Mouse (Mus musculus) embryonic facial prominence, embryonic 15.5 days (tissue): ENCODE results near the gene Bms1. TPM values are rescaled to one million over a fixed set of nuclear protein-coding genes. Genes with fewer than 3 reads are reported as not detected.

Experiments
- ATAC-seq: fragments of 200-750 bp; cut with Nextera tagmentation; 2 replicates; pipeline ENCODE4 v1.8.0; 2017; ENCODE audit warnings: low read depth, moderate TSS enrichment; ENCODE audit not compliant: insufficient number of reproducible peaks, low FRiP score, low TSS enrichment
- H3K27ac ChIP-seq: fragments of 300-500 bp; sonication (generic); replicated peaks from 2 replicates; pipeline ENCODE4 v1.5.1; 2015; ENCODE audit warnings: mild to moderate bottlenecking, inconsistent platforms
- H3K27me3 ChIP-seq: fragments of 300-500 bp; sonication (generic); 2 replicates; pipeline ENCODE4 v1.6.1; 2015; ENCODE audit warnings: inconsistent platforms
- H3K36me3 ChIP-seq: fragments of 300-500 bp; sonication (generic); 2 replicates; pipeline ENCODE4 v1.6.1; 2015; ENCODE audit warnings: mild to moderate bottlenecking, inconsistent platforms
- H3K4me1 ChIP-seq: fragments of 300-500 bp; sonication (generic); 2 replicates; pipeline ENCODE4 v1.6.1; 2015; ENCODE audit warnings: inconsistent platforms
- H3K4me2 ChIP-seq: fragments of 300-500 bp; sonication (generic); replicated peaks from 2 replicates; pipeline ENCODE4 v1.6.1; 2015; ENCODE audit warnings: mild to moderate bottlenecking, inconsistent platforms
- H3K4me3 ChIP-seq: fragments of 300-500 bp; sonication (generic); replicated peaks from 2 replicates; pipeline ENCODE4 v1.5.1; 2015; ENCODE audit warnings: mild to moderate bottlenecking, inconsistent platforms
- H3K9ac ChIP-seq: fragments of 300-500 bp; sonication (generic); 2 replicates; pipeline ENCODE4 v1.6.1; 2015; ENCODE audit warnings: inconsistent platforms
- H3K9me3 ChIP-seq: fragments of 300-500 bp; sonication (generic); replicated peaks from 2 replicates; pipeline ENCODE4 v1.6.1; 2016; ENCODE audit warnings: inconsistent platforms
- WGBS: fragments of 180-500 bp; shearing (Covaris S2); methylation state at CpG from one replicate; pipeline ENCODE4 v1.1.7; 2015; 5-methylcytosine and 5-hydroxymethylcytosine counted together
- polyA plus RNA-seq: library from polyadenylated mRNA; unstranded; fragments of >200 nt; fragmentation: Nextera tagmentation; extraction: Ambion mirVana; gene quantifications from 2 replicates; pipeline ENCODE4 v1.2.1, GENCODE M21; 2015

Gene Bms1
- polyA plus RNA-seq, 1 experiment from 2014 or later, result 32.6 TPM

GRCm38 (mm10) chr6:118385962-118386361 is 33.3 kb downstream of the Bms1 start:
- H3K4me1 ChIP-seq, result no peaks in the 10 kb centered on the region
- no peak for ATAC-seq
- H3K4me2 ChIP-seq, result no peak overlapping the region
- peaks cover 50% of the 10 kb centered on the region for H3K36me3 ChIP-seq
- WGBS, result 90% methylated on average over 3 of the region's 3 CpGs
- no peak overlapping the region for H3K27ac ChIP-seq
- no peak overlapping the region for H3K9ac ChIP-seq
- H3K9me3 ChIP-seq, result no peaks in the 10 kb centered on the region
- no peaks in the 10 kb centered on the region for H3K27me3 ChIP-seq
- no peak overlapping the region for H3K4me3 ChIP-seq

DNA sequence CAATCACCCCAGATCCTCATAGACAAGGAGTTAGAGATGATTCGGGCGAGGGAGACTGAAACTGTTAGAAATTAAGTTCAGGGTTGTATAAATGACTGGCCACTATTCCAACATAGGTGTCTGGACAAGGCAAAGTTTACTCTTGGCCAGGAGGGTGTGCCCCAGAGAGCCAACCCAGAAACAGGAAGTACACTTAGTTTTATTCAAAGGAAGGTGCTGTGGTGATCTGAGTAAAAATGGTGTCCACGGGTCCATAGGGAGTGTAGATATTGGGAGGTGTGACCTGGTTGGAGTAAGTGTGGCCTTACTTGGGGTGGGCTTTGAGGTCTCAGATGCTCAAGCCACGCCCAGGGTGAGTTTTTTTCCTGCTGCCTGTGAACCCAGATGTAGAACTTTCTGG is 38.0 kb downstream of the Bms1 start:
- Histone ChIP-seq H3K4me1 (peaks cover 10% of the 10 kb centered on the region), H3K4me2 (no peak overlapping the region), H3K36me3 (peaks cover 28% of the 10 kb centered on the region), H3K9me3 (no peaks in the 10 kb centered on the region), H3K27me3 (peaks cover under 1% of the 10 kb centered on the region), H3K9ac (no peak overlapping the region), H3K4me3 (no peak overlapping the region), H3K27ac (no peak overlapping the region)
- no peak for ATAC-seq
- 81% methylated on average over 4 of the region's 4 CpGs for WGBS

DNA sequence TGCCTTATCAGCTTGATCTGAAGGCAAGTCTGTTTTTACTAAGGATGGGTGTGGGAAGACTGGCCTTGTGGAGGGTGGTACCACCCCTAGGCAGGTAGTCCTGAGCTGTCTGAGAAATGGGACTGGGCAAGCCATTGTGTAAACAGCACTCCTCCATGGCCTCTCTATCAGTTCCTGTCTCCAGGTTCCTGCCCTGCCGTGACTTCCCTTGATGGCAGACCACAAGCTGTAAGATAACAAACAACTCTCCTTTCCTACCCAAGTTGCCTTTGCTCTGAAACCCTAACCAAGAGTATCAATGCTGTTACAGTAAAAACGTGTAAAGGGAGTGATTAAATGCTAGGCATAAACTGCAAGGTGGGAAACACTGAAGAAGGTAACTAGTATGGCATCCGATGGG is 38.6 kb downstream of the Bms1 start:
- peaks cover 28% of the 10 kb centered on the region for H3K36me3 ChIP-seq
- no peaks in the 10 kb centered on the region for H3K9me3 ChIP-seq
- no peak for ATAC-seq
- no peak overlapping the region for H3K27ac ChIP-seq
- WGBS, result 59% methylated on average over 3 of the region's 3 CpGs
- H3K4me1 ChIP-seq, result peaks cover 13% of the 10 kb centered on the region
- peaks cover 6% of the 10 kb centered on the region for H3K27me3 ChIP-seq
- H3K4me2 ChIP-seq, result no peak overlapping the region
- no peak overlapping the region for H3K9ac ChIP-seq
- no peak overlapping the region for H3K4me3 ChIP-seq

DNA sequence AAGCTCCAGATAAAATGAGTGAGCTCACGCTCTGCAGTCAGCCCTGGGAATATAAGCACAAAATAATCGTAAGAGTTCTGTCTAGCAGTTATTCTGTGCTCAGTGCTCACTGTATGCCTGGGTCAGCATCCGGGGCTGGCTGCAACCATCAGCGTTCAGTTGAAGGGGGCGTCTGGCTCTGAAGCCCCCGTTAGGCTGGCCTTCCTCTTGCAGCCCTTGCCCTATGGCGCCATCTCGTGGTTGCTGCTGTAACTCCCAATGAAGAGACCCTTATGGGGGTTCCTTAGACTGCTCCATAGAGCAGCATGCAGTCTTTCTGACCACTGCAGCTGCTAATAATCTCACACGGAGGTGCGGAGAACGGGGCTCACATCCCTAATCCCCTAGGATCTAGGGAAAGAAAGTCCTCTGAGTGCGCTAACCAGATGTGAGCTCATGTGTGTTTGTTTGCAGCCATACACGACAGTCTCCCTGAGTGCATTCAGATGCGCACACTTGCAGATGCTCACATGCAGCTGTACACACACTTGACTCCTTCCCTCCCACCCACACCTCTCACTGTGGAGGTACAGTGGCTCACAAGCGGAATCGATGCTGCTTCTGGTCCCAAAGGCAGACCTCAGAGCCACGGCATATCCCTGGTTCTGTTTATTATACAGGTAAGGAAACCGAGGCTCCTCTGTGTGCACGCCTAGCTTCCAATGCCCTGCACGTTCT is 39.7 kb downstream of the Bms1 start:
- Histone ChIP-seq H3K27me3 (peaks cover 13% of the 10 kb centered on the region), H3K9me3 (no peaks in the 10 kb centered on the region), H3K27ac (no peak overlapping the region), H3K4me1 (peaks cover 13% of the 10 kb centered on the region), H3K36me3 (peaks cover 24% of the 10 kb centered on the region), H3K4me2 (peak overlapping the region; percentile 40), H3K9ac (no peak overlapping the region), H3K4me3 (no peak overlapping the region)
- WGBS, result 28% methylated on average over 20 of the region's 20 CpGs
- ATAC-seq, result peak; percentile 36; the same call in 1 of the 2 replicates

- Histone ChIP-seq H3K4me1 (peaks cover 13% of the 10 kb centered on the region), H3K4me3 (no peak overlapping the region), H3K9ac (no peak overlapping the region), H3K27ac (no peak overlapping the region), H3K36me3 (peaks cover 4% of the 10 kb centered on the region), H3K4me2 (no peak overlapping the region), H3K9me3 (no peaks in the 10 kb centered on the region), H3K27me3 (peaks cover 24% of the 10 kb centered on the region)
- no peak for ATAC-seq
- WGBS, result 63% methylated on average over 9 of the region's 10 CpGs
Observed at GRCm38 (mm10) chr6:118377611-118378010, 41.7 kb downstream of the Bms1 start.

DNA sequence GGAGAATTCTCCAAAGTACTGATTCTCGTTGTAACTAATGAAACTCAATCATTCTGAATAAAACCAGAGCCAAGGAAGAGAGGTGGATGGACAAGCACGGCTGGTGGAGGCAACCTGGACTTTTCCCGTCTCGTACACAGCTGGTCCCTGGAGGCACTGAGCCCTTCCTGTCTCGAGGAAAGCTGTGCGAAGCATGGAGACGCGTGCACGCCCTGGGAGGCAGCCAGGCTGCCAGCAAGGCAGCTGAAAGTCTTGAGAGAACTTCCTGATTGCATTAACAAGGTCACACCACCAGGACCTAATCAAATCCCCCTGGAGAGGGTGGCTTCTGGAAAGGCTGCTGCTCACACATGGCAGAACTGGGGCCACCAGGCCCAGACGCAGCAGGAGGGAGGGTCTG is 43.3 kb downstream of the Bms1 start:
- Histone ChIP-seq H3K4me3 (no peak overlapping the region), H3K27ac (no peak overlapping the region), H3K4me2 (no peak overlapping the region), H3K9me3 (no peaks in the 10 kb centered on the region), H3K4me1 (peaks cover 13% of the 10 kb centered on the region), H3K27me3 (peaks cover 24% of the 10 kb centered on the region), H3K9ac (no peak overlapping the region), H3K36me3 (no peaks in the 10 kb centered on the region)
- WGBS, result 17% methylated on average over 10 of the region's 10 CpGs
- no peak for ATAC-seq

GRCm38 (mm10) chr6:118375457-118375856 is 43.8 kb downstream of the Bms1 start:
- Histone ChIP-seq H3K4me3 (no peak overlapping the region), H3K9ac (no peak overlapping the region), H3K4me1 (peaks cover 13% of the 10 kb centered on the region), H3K27ac (no peak overlapping the region), H3K27me3 (peaks cover 24% of the 10 kb centered on the region), H3K4me2 (no peak overlapping the region), H3K36me3 (no peaks in the 10 kb centered on the region), H3K9me3 (no peaks in the 10 kb centered on the region)
- WGBS, result 32% methylated on average over 3 of the region's 3 CpGs
- no peak for ATAC-seq

DNA sequence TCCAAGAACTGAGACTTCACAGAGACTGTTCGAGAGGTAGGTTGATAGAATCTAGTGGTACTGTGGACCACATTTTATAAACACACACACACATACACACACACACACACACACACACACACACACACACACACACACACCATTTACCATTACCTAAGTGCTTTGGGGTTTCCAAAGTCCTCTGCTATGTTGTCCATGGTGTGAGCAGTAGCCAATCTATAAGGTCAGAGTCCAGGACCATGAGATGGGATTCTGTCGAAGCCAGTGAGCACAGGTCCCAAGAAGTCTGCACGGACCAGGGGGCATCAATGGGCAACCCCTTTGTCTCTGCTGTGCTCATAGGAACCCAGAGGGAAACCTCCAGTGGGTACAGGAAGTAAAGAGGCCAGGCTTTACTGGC is 44.2 kb downstream of the Bms1 start:
- Histone ChIP-seq H3K9ac (no peak overlapping the region), H3K9me3 (no peaks in the 10 kb centered on the region), H3K4me3 (no peak overlapping the region), H3K27me3 (peaks cover 24% of the 10 kb centered on the region), H3K4me2 (no peak overlapping the region), H3K27ac (no peak overlapping the region), H3K36me3 (no peaks in the 10 kb centered on the region), H3K4me1 (peaks cover 13% of the 10 kb centered on the region)
- 93% methylated on average over 3 of the region's 3 CpGs for WGBS
- ATAC-seq, result no peak

GRCm38 (mm10) chr6:118373294-118373693 is 46.0 kb downstream of the Bms1 start:
- WGBS, result 44% methylated on average over 5 of the region's 5 CpGs

GRCm38 (mm10) chr6:118372794-118373193 is 46.5 kb downstream of the Bms1 start:
- Histone ChIP-seq H3K4me1 (peaks cover 8% of the 10 kb centered on the region; the same call in 1 of the 2 replicates), H3K9me3 (no peaks in the 10 kb centered on the region)
- WGBS, result 71% methylated on average over 5 of the region's 5 CpGs

More at GRCm38 (mm10) chr6:118373294-118373693, 46.0 kb downstream of the Bms1 start:
- Histone ChIP-seq H3K9ac (no peak overlapping the region), H3K36me3 (no peaks in the 10 kb centered on the region), H3K4me2 (no peak overlapping the region), H3K27ac (no peak overlapping the region), H3K4me3 (no peak overlapping the region), H3K27me3 (peaks cover 24% of the 10 kb centered on the region), H3K9me3 (no peaks in the 10 kb centered on the region), H3K4me1 (peaks cover 8% of the 10 kb centered on the region; the same call in 1 of the 2 replicates)
- ATAC-seq, result no peak

GRCm38 (mm10) chr6:118367502-118367901 is 51.8 kb downstream of the Bms1 start:
- H3K4me2 ChIP-seq, result no peak overlapping the region
- H3K36me3 ChIP-seq, result no peaks in the 10 kb centered on the region
- H3K9me3 ChIP-seq, result no peaks in the 10 kb centered on the region
- no peak overlapping the region for H3K4me3 ChIP-seq
- no peak overlapping the region for H3K27ac ChIP-seq
- H3K27me3 ChIP-seq, result no peaks in the 10 kb centered on the region
- 81% methylated on average over 7 of the region's 7 CpGs for WGBS
- H3K9ac ChIP-seq, result no peak overlapping the region
- H3K4me1 ChIP-seq, result no peaks in the 10 kb centered on the region
- no peak for ATAC-seq

More at GRCm38 (mm10) chr6:118372794-118373193, 46.5 kb downstream of the Bms1 start:
- no peak overlapping the region for H3K27ac ChIP-seq
- H3K4me2 ChIP-seq, result no peak overlapping the region
- no peak overlapping the region for H3K9ac ChIP-seq
- H3K4me3 ChIP-seq, result no peak overlapping the region
- no peaks in the 10 kb centered on the region for H3K36me3 ChIP-seq
- no peak for ATAC-seq
- peaks cover 24% of the 10 kb centered on the region for H3K27me3 ChIP-seq

DNA sequence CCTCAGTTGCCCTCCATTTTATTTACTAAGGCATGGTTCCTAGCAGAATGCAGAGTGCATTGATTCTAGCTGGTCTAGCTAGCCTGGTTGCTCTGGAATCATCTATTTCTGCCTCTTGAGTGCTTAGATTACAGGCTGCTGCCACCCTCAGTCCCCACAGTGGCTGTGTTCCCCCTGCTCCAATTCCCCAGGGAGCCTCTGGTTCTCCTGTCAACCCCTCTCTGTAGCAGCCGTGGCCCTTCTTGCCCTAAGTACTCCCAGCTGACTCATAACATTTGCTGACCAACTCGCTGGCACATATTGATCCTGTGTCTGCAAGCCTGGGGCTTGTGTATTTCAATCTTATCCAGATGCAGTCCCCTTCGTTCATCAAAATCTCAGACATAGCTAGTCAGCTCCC is 53.1 kb downstream of the Bms1 start:
- no peaks in the 10 kb centered on the region for H3K9me3 ChIP-seq
- no peak overlapping the region for H3K4me3 ChIP-seq
- H3K9ac ChIP-seq, result no peak overlapping the region
- 48% methylated on average over 3 of the region's 3 CpGs for WGBS
- no peaks in the 10 kb centered on the region for H3K4me1 ChIP-seq
- H3K27ac ChIP-seq, result no peak overlapping the region
- no peaks in the 10 kb centered on the region for H3K36me3 ChIP-seq
- no peak overlapping the region for H3K4me2 ChIP-seq
- H3K27me3 ChIP-seq, result no peaks in the 10 kb centered on the region
- ATAC-seq, result no peak
